Mouse (Mus musculus): ENCODE data around the gene Eif4a1.

Gene Eif4a1

GRCm38 (mm10) chr11:69699595-69699994, 27.4 kb upstream of the Eif4a1 start:
- DNase-seq (ENCODE audit: low spot score in 2 of 2) = no peak

GRCm38 (mm10) chr11:69698574-69698973, 26.4 kb upstream of the Eif4a1 start:
- DNase-seq (ENCODE audit: low spot score in 2 of 2) = no peak

GRCm38 (mm10) chr11:69697396-69697795, 25.2 kb upstream of the Eif4a1 start:
- no peak for DNase-seq (ENCODE audit: low spot score in 2 of 2)

- peak in 1 of 2 experiments; percentile 68 for DNase-seq (ENCODE audit: low spot score in 2 of 2)
Measured at GRCm38 (mm10) chr11:69695361-69696181, 23.3 kb upstream of the Eif4a1 start, which contains the start of the genes Tnfsf12 and Tnfsfm13. Gene Tnfsf12, minus strand, starts transcription at chr11:69695849. Gene Tnfsfm13, minus strand, starts transcription at chr11:69696098.

- DNase-seq (ENCODE audit: low spot score in 2 of 2) = no peak
Measured at GRCm38 (mm10) chr11:69695046-69695360, 22.8 kb upstream of the Eif4a1 start.

- DNase-seq (ENCODE audit: low spot score in 2 of 2) = no peak
Measured at GRCm38 (mm10) chr11:69693421-69693965, 21.3 kb upstream of the Eif4a1 start.

- no peak for DNase-seq (ENCODE audit: low spot score in 2 of 2)
Measured at GRCm38 (mm10) chr11:69692863-69693262, 20.6 kb upstream of the Eif4a1 start.

- no peak for DNase-seq (ENCODE audit: low spot score in 2 of 2)
Measured at GRCm38 (mm10) chr11:69692196-69692811, 20.1 kb upstream of the Eif4a1 start.

GRCm38 (mm10) chr11:69689891-69690290, 17.7 kb upstream of the Eif4a1 start:
- DNase-seq (ENCODE audit: low spot score in 2 of 2) = no peak

- no peak for DNase-seq (ENCODE audit: low spot score in 2 of 2)
Measured at GRCm38 (mm10) chr11:69687061-69687460, 14.8 kb upstream of the Eif4a1 start.

GRCm38 (mm10) chr11:69686377-69686776, 14.2 kb upstream of the Eif4a1 start:
- peak in 1 of 2 experiments; percentile 70 for DNase-seq (ENCODE audit: low spot score in 2 of 2)

- peak; percentile 58 to 72 for DNase-seq (ENCODE audit: low spot score in 2 of 2)
Measured at GRCm38 (mm10) chr11:69685526-69686148, 13.4 kb upstream of the Eif4a1 start, which contains the start of gene Tnfsf13. Gene Tnfsf13, minus strand, starts transcription at chr11:69685784.

- DNase-seq (ENCODE audit: low spot score in 2 of 2) = no peak
Measured at GRCm38 (mm10) chr11:69684936-69685335, 12.7 kb upstream of the Eif4a1 start.

GRCm38 (mm10) chr11:69684128-69684745, 12.0 kb upstream of the Eif4a1 start:
- DNase-seq (ENCODE audit: low spot score in 2 of 2) = no peak

GRCm38 (mm10) chr11:69683576-69683975, 11.4 kb upstream of the Eif4a1 start:
- no peak for DNase-seq (ENCODE audit: low spot score in 2 of 2)

- DNase-seq (ENCODE audit: low spot score in 2 of 2) = peak; percentile 90 to 95
Measured at GRCm38 (mm10) chr11:69682840-69683533, 10.8 kb upstream of the Eif4a1 start.

- DNase-seq (ENCODE audit: low spot score in 2 of 2) = no peak
Measured at GRCm38 (mm10) chr11:69682209-69682839, 10.1 kb upstream of the Eif4a1 start.

GRCm38 (mm10) chr11:69681314-69682208, 9.3 kb upstream of the Eif4a1 start, which contains the start of gene Senp3:
Gene Senp3, minus strand, starts transcription at chr11:69682084.
- peak; percentile 99 for DNase-seq (ENCODE audit: low spot score in 2 of 2)

- DNase-seq (ENCODE audit: low spot score in 2 of 2) = no peak
Measured at GRCm38 (mm10) chr11:69680136-69680855, 8.1 kb upstream of the Eif4a1 start.

All from right cerebral cortex, postnatal 10 days (tissue).